ENCODE assay signal across 9 mouse cellular contexts in genomic region chr10:40683868-40684253, GRCm38 (mm10). TPM values are rescaled to one million over a fixed set of nuclear protein-coding genes. Genes with fewer than 3 reads are reported as not detected.
DNase-seq lines count a peak whose midpoint lies in the region; ATAC-seq and TF ChIP-seq lines count a peak whose summit lies in the region.
"Had no signal": no experiment of that assay in that cellular context is flagged by ENCODE, and none has a peak within 500 bp of the region (broad histone marks: within the 10 kb centered on the region; RNA-seq: fewer than 3 reads in every experiment).

No protein-coding gene starts in this region.

- DNase-seq in cerebellum, adult 11-12 months, result peak; percentile 15
- DNase-seq in cerebellum, postnatal 4 days (ENCODE audit: low spot score in 2 of 2), result no peak
- DNase-seq in lung, postnatal 0 days (ENCODE audit: low spot score), result no peak
- DNase-seq in lung, postnatal 36 days, result no peak
- DNase-seq in MN1 (ENCODE audit: low spot score), result no peak

- TF ChIP-seq CTCF in lung, postnatal 0 days (IDR thresholded peaks at IDR 0.05), result no peak

- 0 out of 2 replicates have a peak overlapping the region, but pooled peaks have one; percentile 59 for H3K9ac ChIP-seq in lung, postnatal 0 days (replicated peaks; ENCODE audit: low read depth)
- no peak overlapping the region for H3K9ac ChIP-seq in limb, embryonic 12.5 days (replicated peaks)
- no peak overlapping the region for H3K9ac ChIP-seq in stomach, embryonic 14.5 days (replicated peaks; ENCODE audit: low read depth, low read length)

- H3K4me3 ChIP-seq in lung, postnatal 0 days (ENCODE audit: low read depth, low read length), result no peak overlapping the region
- H3K4me3 ChIP-seq in limb, embryonic 12.5 days (replicated peaks), result peak overlapping the region; percentile 65
- H3K4me3 ChIP-seq in stomach, embryonic 14.5 days (ENCODE audit: low read depth, low read length), result peak overlapping the region; percentile 63; the same call in 1 of the 2 replicates

- no peak for TF ChIP-seq EP300 in lung, postnatal 0 days (IDR thresholded peaks at IDR 0.05)

- H3K4me1 ChIP-seq in lung, postnatal 0 days (ENCODE audit: insufficient read depth, low read depth, low read length), result no peaks in the 10 kb centered on the region
- peaks cover 12% of the 10 kb centered on the region; the same call in 1 of the 2 replicates for H3K4me1 ChIP-seq in limb, embryonic 12.5 days (replicated peaks)
- 0 out of 2 replicates have a peak, but pooled peaks cover 3% of the 10 kb centered on the region for H3K4me1 ChIP-seq in stomach, embryonic 14.5 days (ENCODE audit: control insufficient read depth, insufficient read depth, low read length)

- 59% methylated on average over 9 of the region's 9 CpGs for WGBS in lung, postnatal 0 days
- 58% methylated on average over 9 of the region's 9 CpGs for WGBS in limb, embryonic 12.5 days
- WGBS in stomach, embryonic 14.5 days, result 55% methylated on average over 9 of the region's 9 CpGs

- no peaks in the 10 kb centered on the region for H3K36me3 ChIP-seq in lung, postnatal 0 days (ENCODE audit: insufficient read depth, low read length)
- no peaks in the 10 kb centered on the region for H3K36me3 ChIP-seq in limb, embryonic 12.5 days
- H3K36me3 ChIP-seq in stomach, embryonic 14.5 days (ENCODE audit: control insufficient read depth, insufficient read depth, low read length), result no peaks in the 10 kb centered on the region

- peak overlapping the region; percentile 98 for H3K4me2 ChIP-seq in lung, postnatal 0 days (replicated peaks; ENCODE audit: low read depth, low read length)
- peak overlapping the region; percentile 97 for H3K4me2 ChIP-seq in limb, embryonic 12.5 days
- peak overlapping the region; percentile 96 for H3K4me2 ChIP-seq in stomach, embryonic 14.5 days (replicated peaks; ENCODE audit: low read depth, low read length)

- no peaks in the 10 kb centered on the region for H3K27me3 ChIP-seq in lung, postnatal 0 days (replicated peaks; ENCODE audit: insufficient read depth, low read length)
- H3K27me3 ChIP-seq in limb, embryonic 12.5 days, result peaks cover 4% of the 10 kb centered on the region; the same call in 1 of the 2 replicates
- no peaks in the 10 kb centered on the region for H3K27me3 ChIP-seq in stomach, embryonic 14.5 days (ENCODE audit: control insufficient read depth, insufficient read depth, low read length)

- no peaks in the 10 kb centered on the region for H3K9me3 ChIP-seq in lung, postnatal 0 days (ENCODE audit: low read length)
- H3K9me3 ChIP-seq in limb, embryonic 12.5 days, result no peaks in the 10 kb centered on the region
- no peaks in the 10 kb centered on the region for H3K9me3 ChIP-seq in stomach, embryonic 14.5 days (ENCODE audit: control insufficient read depth, low read depth, low read length)

- peak overlapping the region; percentile 75; the same call in 1 of the 2 replicates for H3K27ac ChIP-seq in lung, postnatal 0 days (ENCODE audit: low read length)
- no peak overlapping the region for H3K27ac ChIP-seq in limb, embryonic 12.5 days
- H3K27ac ChIP-seq in stomach, embryonic 14.5 days (ENCODE audit: low read length), result no peak overlapping the region
- H3K27ac ChIP-seq: macrophage had no signal

- peak; percentile 18; the same call in 1 of the 2 replicates for ATAC-seq in lung, postnatal 0 days
- ATAC-seq in limb, embryonic 12.5 days (ENCODE audit: insufficient number of reproducible peaks, insufficient read depth, low FRiP score, low TSS enrichment, low read depth), result peak; percentile 71; the same call in 1 of the 2 replicates
- ATAC-seq in stomach, embryonic 14.5 days (ENCODE audit: insufficient number of reproducible peaks, insufficient read depth, low FRiP score, low read depth), result peak; percentile 47
- ATAC-seq in activated CD4-positive, CD25-positive, alpha-beta regulatory T cell, adult 4 months, result no peak

RNA-seq across cellular contexts. Expression of gene Mettl24, which starts 0.8 kb away (rescaled TPM):
- 17.1 and 21.6 TPM in 2 replicates for polyA plus RNA-seq in lung, postnatal 0 days (2015; fragmentation: Nextera tagmentation; extraction: Ambion mirVana)
- polyA plus RNA-seq in limb, embryonic 12.5 days (2016; fragmentation: Nextera tagmentation; extraction: Ambion mirVana), result 1.00 and 1.5 TPM in 2 replicates
- 3.9 and 4.0 TPM in 2 replicates for polyA plus RNA-seq in stomach, embryonic 14.5 days (2014; fragmentation: Nextera tagmentation; extraction: Ambion mirVana)
- polyA plus RNA-seq in activated CD4-positive, CD25-positive, alpha-beta regulatory T cell, adult 4 months (2017; shearing (Covaris generic)), result not detected
- polyA plus RNA-seq: macrophage had no signal

RNA-seq across cellular contexts. Expression of gene Ddo, which starts 54.0 kb away (rescaled TPM):
- 5.0 and 5.5 TPM in 2 replicates for polyA plus RNA-seq in lung, postnatal 0 days (2015; fragmentation: Nextera tagmentation; extraction: Ambion mirVana)
- polyA plus RNA-seq in limb, embryonic 12.5 days (2016; fragmentation: Nextera tagmentation; extraction: Ambion mirVana), result 0.06 TPM in 1 of 2 replicates, not detected in the other
- 1.6 and 2.5 TPM in 2 replicates for polyA plus RNA-seq in stomach, embryonic 14.5 days (2014; fragmentation: Nextera tagmentation; extraction: Ambion mirVana)
- polyA plus RNA-seq in activated CD4-positive, CD25-positive, alpha-beta regulatory T cell, adult 4 months (2017; shearing (Covaris generic)), result not detected
- polyA plus RNA-seq: macrophage had no signal
